Mouse (Mus musculus) bone marrow macrophage, adult 2 months (primary cell): ENCODE data around the gene Ptcd3. TPM values are rescaled to one million over a fixed set of nuclear protein-coding genes. Genes with fewer than 3 reads are reported as not detected.

Experiments used
- H3K27ac ChIP-seq: 2 replicates; pipeline ENCODE4 v1.5.1; 2012; ENCODE audit warnings: low read depth, low read length; ENCODE audit not compliant: insufficient read depth
- H3K4me1 ChIP-seq: 2 replicates; pipeline ENCODE4 v1.6.1; 2012; ENCODE audit warnings: low read length; ENCODE audit not compliant: control insufficient read depth, insufficient read depth
- H3K4me3 ChIP-seq: 2 replicates; pipeline ENCODE4 v1.5.1; 2012; ENCODE audit warnings: mild to moderate bottlenecking, low read length, moderate library complexity; ENCODE audit not compliant: insufficient read depth
- CTCF ChIP-seq: IDR thresholded peaks from 2 replicates; pipeline ENCODE4 v1.5.1; 2012; ENCODE audit warnings: low read depth, mild to moderate bottlenecking, low read length, moderate library complexity
- POLR2A ChIP-seq: IDR thresholded peaks from 2 replicates; pipeline ENCODE4 v1.6.1; 2012; ENCODE audit warnings: mild to moderate bottlenecking, low read depth, low read length, borderline replicate concordance
- polyA plus RNA-seq: library from polyadenylated mRNA; stranded (reverse); fragments of >200 nt; gene quantifications from 2 replicates; pipeline ENCODE4 v1.2.4, GENCODE M21; 2012; ENCODE audit not compliant: missing spikeins, insufficient read depth, insufficient read length

The Ptcd3 gene
- polyA plus RNA-seq, 1 experiment, result 29.0 TPM

DNA sequence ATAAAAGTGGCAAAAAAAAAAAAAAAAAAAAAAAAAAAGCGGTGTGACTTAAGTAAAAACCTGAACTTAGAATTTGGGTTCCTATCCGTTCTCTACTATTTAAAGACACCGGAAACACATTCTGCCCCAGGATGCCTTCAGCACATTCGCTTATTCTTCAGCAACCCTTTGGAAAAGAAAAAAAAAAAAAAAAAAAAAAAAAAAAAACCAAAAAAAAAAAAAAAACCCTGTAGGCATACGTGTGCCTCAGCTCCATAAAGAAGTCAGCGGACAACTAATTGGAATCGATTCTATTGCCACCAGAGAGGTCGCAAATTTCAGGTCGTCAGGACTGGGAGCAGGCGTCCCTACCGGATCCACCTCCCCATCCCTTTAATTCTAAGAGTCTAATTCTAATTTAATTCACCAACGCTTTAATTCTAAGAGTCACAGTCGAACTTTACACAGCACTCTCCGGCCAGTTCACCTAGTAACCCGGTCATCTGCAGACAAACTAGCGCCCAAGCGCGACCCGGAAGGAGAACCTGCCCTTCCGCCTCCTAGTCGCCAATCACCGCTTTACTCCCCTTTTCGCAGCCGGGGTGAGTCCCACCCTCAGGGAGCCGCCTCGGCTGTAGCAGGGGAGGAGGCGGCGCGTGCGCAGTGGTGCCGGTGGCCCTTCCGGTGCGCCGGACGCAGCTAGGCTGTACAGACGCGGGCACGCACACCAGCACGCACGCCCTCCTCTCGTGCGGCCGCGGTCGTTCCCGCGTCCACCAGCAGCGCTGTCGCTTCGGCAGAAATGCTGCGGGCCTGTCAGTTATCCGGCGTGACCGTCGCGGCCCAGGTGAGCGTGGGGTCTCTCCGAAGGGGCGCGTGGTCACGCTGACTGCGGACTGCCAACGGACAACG, 77.6 kb downstream of the Ptcd3 start, which contains the start of gene Immt:
TSS of gene Immt (plus strand) at position 642 of the 891 bp plus-strand sequence.
- peaks cover 2% of the 10 kb centered on the region for H3K4me1 ChIP-seq
- TF ChIP-seq CTCF (no peak), POLR2A (no peak)
- peak within 1 kb of the TSS; percentile 98 for H3K4me3 ChIP-seq
- H3K27ac ChIP-seq, result peak within 1 kb of the TSS; percentile 83

Other genes starting within 250 kb of the Ptcd3 start
- gene Reep1, start 201.2 kb downstream of the Ptcd3 start, polyA plus RNA-seq, result not detected in 2 replicates
- 30.7 and 32.0 TPM in 2 replicates for gene Mrpl35, start 81.8 kb downstream of the Ptcd3 start, polyA plus RNA-seq
- gene Immt, start 77.4 kb downstream of the Ptcd3 start, polyA plus RNA-seq, result 68.7 and 73.4 TPM in 2 replicates
- gene Polr1a, start 303 bp upstream of the Ptcd3 start, polyA plus RNA-seq, result 6.2 and 7.9 TPM in 2 replicates
- 29.9 and 31.6 TPM in 2 replicates for gene St3gal5, start 188.8 kb upstream of the Ptcd3 start, polyA plus RNA-seq